Mouse (Mus musculus) midbrain, embryonic 15.5 days (tissue): ENCODE results near the gene Cenpj. TPM values are rescaled to one million over a fixed set of nuclear protein-coding genes. Genes with fewer than 3 reads are reported as not detected.

Experiments used
- ATAC-seq: fragments of 200-750 bp; cut with Nextera tagmentation; replicated peaks from 2 replicates; pipeline ENCODE4 v1.8.0; 2017; ENCODE audit warnings: moderate TSS enrichment
- H3K27ac ChIP-seq: fragments of 300-500 bp; sonication (generic); 2 replicates; pipeline ENCODE4 v1.5.1; 2015; ENCODE audit warnings: mild to moderate bottlenecking, inconsistent platforms
- H3K27me3 ChIP-seq: fragments of 300-500 bp; sonication (generic); replicated peaks from 2 replicates; pipeline ENCODE4 v1.6.1; 2015; ENCODE audit warnings: inconsistent platforms
- H3K36me3 ChIP-seq: fragments of 300-500 bp; sonication (generic); replicated peaks from 2 replicates; pipeline ENCODE4 v1.6.1; 2015; ENCODE audit warnings: inconsistent platforms
- H3K4me1 ChIP-seq: fragments of 300-500 bp; sonication (generic); 2 replicates; pipeline ENCODE4 v1.6.1; 2015; ENCODE audit warnings: inconsistent platforms
- H3K4me2 ChIP-seq: fragments of 300-500 bp; sonication (generic); 2 replicates; pipeline ENCODE4 v1.6.1; 2015; ENCODE audit warnings: inconsistent platforms, mild to moderate bottlenecking, moderate library complexity
- H3K4me3 ChIP-seq: fragments of 300-500 bp; sonication (generic); 2 replicates; pipeline ENCODE4 v1.5.1; 2015; ENCODE audit warnings: mild to moderate bottlenecking, inconsistent platforms
- H3K9ac ChIP-seq: fragments of 300-500 bp; sonication (generic); 2 replicates; pipeline ENCODE4 v1.6.1; 2015; ENCODE audit warnings: mild to moderate bottlenecking, inconsistent platforms
- H3K9me3 ChIP-seq: fragments of 300-500 bp; sonication (generic); 2 replicates; pipeline ENCODE4 v1.6.1; 2016; ENCODE audit warnings: inconsistent platforms
- WGBS: fragments of 180-500 bp; shearing (Covaris S2); methylation state at CpG from one replicate; pipeline ENCODE4 v1.1.7; 2015; ENCODE audit warnings: mixed read lengths; 5-methylcytosine and 5-hydroxymethylcytosine counted together
- polyA plus RNA-seq: library from polyadenylated mRNA; unstranded; fragments of >200 nt; fragmentation: Nextera tagmentation; extraction: Ambion mirVana; gene quantifications from 2 replicates; pipeline ENCODE4 v1.2.1, GENCODE M21; 2015

The Cenpj gene
- polyA plus RNA-seq, 1 experiment from 2014 or later = 6.2 TPM

DNA sequence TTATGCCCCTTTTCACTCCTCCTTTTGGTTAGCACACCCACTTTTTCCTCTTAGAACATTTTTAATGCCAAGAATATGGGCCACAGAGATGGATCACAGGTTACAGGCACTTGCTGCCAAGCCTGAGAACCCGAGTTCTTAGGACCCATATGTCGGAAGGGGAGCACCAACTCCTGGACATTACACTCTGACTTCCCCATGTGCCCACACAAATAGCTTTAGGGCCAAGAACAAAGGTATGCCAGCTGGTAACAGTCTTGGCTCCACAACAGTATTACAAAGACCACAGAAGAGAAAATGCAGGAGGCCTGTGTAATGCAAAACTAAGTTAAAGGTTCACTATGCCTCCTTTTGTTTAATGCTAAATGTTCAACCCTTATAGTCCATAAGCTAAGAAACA lies 44.4 kb downstream of the Cenpj start:
- Histone ChIP-seq H3K27me3 (no peaks in the 10 kb centered on the region), H3K27ac (no peak overlapping the region), H3K4me1 (no peaks in the 10 kb centered on the region), H3K4me3 (no peak overlapping the region), H3K9me3 (no peaks in the 10 kb centered on the region), H3K4me2 (no peak overlapping the region), H3K9ac (no peak overlapping the region), H3K36me3 (peaks cover 5% of the 10 kb centered on the region; the same call in 1 of the 2 replicates)
- no peak for ATAC-seq
- WGBS = 85% methylated on average over 2 of the region's 2 CpGs

DNA sequence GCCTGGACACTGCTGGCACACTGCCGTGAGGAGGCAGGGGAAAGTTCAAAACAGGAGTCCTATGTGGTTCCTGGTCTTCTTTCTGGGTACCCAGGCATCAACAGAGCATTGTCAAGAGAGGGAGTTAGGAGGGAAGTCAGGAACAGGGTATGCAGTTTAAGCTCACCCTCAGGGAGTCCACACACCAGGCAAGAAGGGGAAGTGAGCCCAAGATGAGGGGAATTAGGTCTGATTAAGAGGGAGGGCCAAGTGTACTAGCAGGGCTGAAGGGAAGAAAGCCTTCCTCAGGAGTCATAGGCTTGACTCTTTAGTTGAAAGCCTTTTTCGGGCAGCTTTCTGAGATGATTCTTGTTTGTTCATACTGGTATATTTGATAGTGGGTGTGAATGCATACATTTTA lies 60.5 kb downstream of the Cenpj start:
- H3K4me1 ChIP-seq = no peaks in the 10 kb centered on the region
- WGBS = 89% methylated on average over 2 of the region's 2 CpGs
- no peak overlapping the region for H3K9ac ChIP-seq
- H3K4me3 ChIP-seq = no peak overlapping the region
- no peak overlapping the region for H3K27ac ChIP-seq
- H3K4me2 ChIP-seq = no peak overlapping the region
- no peak for ATAC-seq
- H3K27me3 ChIP-seq = no peaks in the 10 kb centered on the region
- no peaks in the 10 kb centered on the region for H3K36me3 ChIP-seq
- no peaks in the 10 kb centered on the region for H3K9me3 ChIP-seq

DNA sequence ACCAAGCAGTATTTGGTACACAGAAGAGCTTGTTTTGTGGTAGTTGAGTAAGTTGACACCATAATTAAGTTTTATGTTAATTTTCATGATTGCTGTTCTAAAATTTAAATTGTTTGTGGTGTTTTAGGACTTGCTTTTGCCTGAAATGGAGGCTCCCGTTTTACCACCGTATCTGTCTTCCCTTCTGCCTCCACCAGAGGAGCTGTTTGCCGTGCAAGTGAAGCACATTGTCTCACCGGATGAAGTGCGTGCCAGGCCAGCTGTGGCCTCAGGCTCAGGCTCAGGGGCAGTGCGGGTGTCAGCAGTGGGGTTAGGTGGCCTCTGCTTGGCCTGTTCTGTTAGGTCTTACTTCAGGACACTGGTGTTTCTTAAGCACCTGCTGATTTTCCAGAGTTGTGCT lies 63.1 kb downstream of the Cenpj start:
- 27% methylated on average over 6 of the region's 6 CpGs for WGBS
- no peaks in the 10 kb centered on the region for H3K27me3 ChIP-seq
- no peak overlapping the region for H3K27ac ChIP-seq
- H3K4me3 ChIP-seq = no peak overlapping the region
- H3K9me3 ChIP-seq = no peaks in the 10 kb centered on the region
- no peak for ATAC-seq
- H3K9ac ChIP-seq = no peak overlapping the region
- no peaks in the 10 kb centered on the region for H3K36me3 ChIP-seq
- H3K4me2 ChIP-seq = no peak overlapping the region
- H3K4me1 ChIP-seq = no peaks in the 10 kb centered on the region

DNA sequence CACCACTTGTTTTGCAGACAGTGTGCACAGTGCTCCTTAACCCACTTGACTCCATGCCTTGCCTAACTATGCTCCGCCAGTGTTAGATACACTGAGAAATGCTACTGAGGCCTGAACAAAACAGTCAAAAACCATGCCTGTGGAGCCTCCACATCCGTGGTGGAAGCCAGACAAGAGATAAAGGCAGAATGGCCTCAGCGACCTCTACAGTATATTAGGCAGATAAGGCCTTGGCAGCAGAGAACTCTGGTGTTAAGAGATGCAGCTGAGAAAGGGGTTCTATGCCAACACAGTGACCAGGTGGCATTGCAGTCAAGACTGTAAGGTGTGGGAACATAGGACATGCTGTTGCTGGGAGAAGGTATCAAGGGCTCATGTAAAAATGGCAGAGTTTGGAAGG lies 68.5 kb downstream of the Cenpj start:
- Histone ChIP-seq H3K36me3 (no peaks in the 10 kb centered on the region), H3K4me2 (no peak overlapping the region), H3K4me1 (no peaks in the 10 kb centered on the region), H3K27me3 (no peaks in the 10 kb centered on the region), H3K9me3 (no peaks in the 10 kb centered on the region), H3K27ac (no peak overlapping the region), H3K9ac (no peak overlapping the region), H3K4me3 (no peak overlapping the region)
- 82% methylated on average over 3 of the region's 3 CpGs for WGBS
- no peak for ATAC-seq

DNA sequence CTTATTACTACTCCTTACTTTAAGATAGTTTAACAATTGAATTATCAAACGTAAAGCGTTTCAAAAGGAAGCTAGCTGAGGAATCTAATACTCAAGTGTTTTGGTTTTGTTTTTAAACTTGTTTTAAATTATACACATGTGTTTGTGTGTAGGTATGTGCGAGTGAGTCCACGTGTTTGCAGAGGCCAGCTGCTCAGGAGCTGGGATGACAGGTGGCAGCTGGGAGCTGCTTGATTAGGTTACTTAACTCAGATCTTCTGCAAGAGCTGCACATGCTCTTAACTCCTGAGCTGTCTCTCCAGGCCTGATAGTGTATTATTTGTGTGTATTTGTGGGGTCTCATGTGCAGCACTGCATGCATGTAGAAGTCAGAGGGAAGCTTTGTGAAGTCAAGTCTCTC lies 72.8 kb downstream of the Cenpj start:
- Histone ChIP-seq H3K27ac (no peak overlapping the region), H3K27me3 (no peaks in the 10 kb centered on the region), H3K9me3 (no peaks in the 10 kb centered on the region), H3K4me1 (no peaks in the 10 kb centered on the region), H3K9ac (no peak overlapping the region), H3K4me3 (no peak overlapping the region), H3K4me2 (no peak overlapping the region), H3K36me3 (no peaks in the 10 kb centered on the region)
- ATAC-seq = no peak
- WGBS = 87% methylated on average over 4 of the region's 4 CpGs

- H3K27me3 ChIP-seq = no peaks in the 10 kb centered on the region
- no peaks in the 10 kb centered on the region for H3K36me3 ChIP-seq
- no peaks in the 10 kb centered on the region for H3K4me1 ChIP-seq
- no peak overlapping the region for H3K4me3 ChIP-seq
- H3K9me3 ChIP-seq = no peaks in the 10 kb centered on the region
- no peak overlapping the region for H3K9ac ChIP-seq
- ATAC-seq = no peak
- H3K4me2 ChIP-seq = no peak overlapping the region
- no peak overlapping the region for H3K27ac ChIP-seq
Measured at GRCm38 (mm10) chr14:56489806-56490205, 85.4 kb downstream of the Cenpj start.

Other genes with a start within 250 kb of the Cenpj start
- gene Atp12a, start 210.4 kb downstream of the Cenpj start, polyA plus RNA-seq = 0.10 and 0.28 TPM in 2 replicates
- 1.0 and 1.3 TPM in 2 replicates for gene Rnf17, start 172.8 kb downstream of the Cenpj start, polyA plus RNA-seq
- gene Parp4, start 194 bp upstream of the Cenpj start, polyA plus RNA-seq = 0.94 and 1.6 TPM in 2 replicates
- 41.4 and 45.2 TPM in 2 replicates for gene Mphosph8, start 92.8 kb upstream of the Cenpj start, polyA plus RNA-seq
- gene Pspc1, start 202.9 kb upstream of the Cenpj start, polyA plus RNA-seq = 37.5 and 40.9 TPM in 2 replicates
- gene Zmym5, start 236.3 kb upstream of the Cenpj start, polyA plus RNA-seq = 30.9 and 35.8 TPM in 2 replicates